Mouse (Mus musculus): ENCODE measurements around the gene Suox. TPM values are rescaled to one million over a fixed set of nuclear protein-coding genes. Genes with fewer than 3 reads are reported as not detected.

The Suox gene
- polyA plus RNA-seq, 2 experiments = 7.6 to 8.1 TPM

GRCm38 (mm10) chr10:128664808-128665207 is 9.1 kb downstream of the Suox start:
- no peak overlapping the region for H3K4me3 ChIP-seq (ENCODE audit: insufficient read depth in 1 of 2, low read depth in 2 of 2, low read length in 2 of 2)
- peak overlapping the region; percentile 76 for H3K27ac ChIP-seq
- DNase-seq (ENCODE audit: low read depth in 3 of 3, low spot score in 3 of 3) (peak; percentile 50 to 60 (median 56)), ATAC-seq (ENCODE audit: insufficient read depth) (peak; percentile 87)
- peak overlapping the region; percentile 23; the same call in 1 of the 2 replicates for H3K9ac ChIP-seq (replicated peaks)
- H3K4me2 ChIP-seq (ENCODE audit: low read depth) = peak overlapping the region; percentile 38
- TF ChIP-seq EP300 (IDR thresholded peaks at IDR 0.05; ENCODE audit: low read depth) (peak; percentile 71), CTCF (IDR thresholded peaks at IDR 0.05; ENCODE audit: low read depth) (no peak)
- peaks cover 9% of the 10 kb centered on the region for H3K27me3 ChIP-seq (ENCODE audit: control insufficient read depth, insufficient read depth, low read length)
- no peaks in the 10 kb centered on the region for H3K9me3 ChIP-seq (ENCODE audit: control insufficient read depth, low read length)
- H3K4me1 ChIP-seq (replicated peaks; ENCODE audit: control insufficient read depth in 2 of 2, insufficient read depth in 2 of 2, low read length in 1 of 2) = peaks cover 35 to 37% of the 10 kb centered on the region in 2 experiments
- WGBS (ENCODE audit: insufficient replicate concordance) = 14% methylated on average over 3 of the region's 3 CpGs
- H3K36me3 ChIP-seq (replicated peaks; ENCODE audit: control insufficient read depth, insufficient read depth, low read depth) = no peaks in the 10 kb centered on the region

GRCm38 (mm10) chr10:128663441-128664220 is 10.2 kb downstream of the Suox start:
- WGBS (ENCODE audit: insufficient replicate concordance) = 17% methylated on average over 5 of the region's 5 CpGs
- Histone ChIP-seq H3K9me3 (ENCODE audit: control insufficient read depth, low read length) (no peaks in the 10 kb centered on the region), H3K36me3 (replicated peaks; ENCODE audit: control insufficient read depth, insufficient read depth, low read depth) (no peaks in the 10 kb centered on the region), H3K4me2 (ENCODE audit: low read depth) (no peak overlapping the region), H3K4me1 (replicated peaks; ENCODE audit: control insufficient read depth in 2 of 2, insufficient read depth in 2 of 2, low read length in 1 of 2) (peaks cover 33 to 36% of the 10 kb centered on the region in 2 experiments), H3K27ac (peak overlapping the region; percentile 35), H3K9ac (replicated peaks) (no peak overlapping the region; the same call in 1 of the 2 replicates), H3K4me3 (ENCODE audit: insufficient read depth in 1 of 2, low read depth in 2 of 2, low read length in 2 of 2) (no peak overlapping the region), H3K27me3 (ENCODE audit: control insufficient read depth, insufficient read depth, low read length) (no peaks in the 10 kb centered on the region; the same call in 1 of the 2 replicates)
- TF ChIP-seq EP300 (IDR thresholded peaks at IDR 0.05; ENCODE audit: low read depth) = no peak
- no peak for TF ChIP-seq CTCF (IDR thresholded peaks at IDR 0.05; ENCODE audit: low read depth)
- DNase-seq (ENCODE audit: low read depth in 3 of 3, low spot score in 3 of 3) = no peak
- no peak for ATAC-seq (ENCODE audit: insufficient read depth)

- no peak overlapping the region for H3K4me2 ChIP-seq (ENCODE audit: low read depth)
- no peaks in the 10 kb centered on the region for H3K36me3 ChIP-seq (replicated peaks; ENCODE audit: control insufficient read depth, insufficient read depth, low read depth)
- TF ChIP-seq EP300 (IDR thresholded peaks at IDR 0.05; ENCODE audit: low read depth) (no peak), CTCF (IDR thresholded peaks at IDR 0.05; ENCODE audit: low read depth) (no peak)
- DNase-seq (ENCODE audit: low read depth in 3 of 3, low spot score in 3 of 3) (no peak), ATAC-seq (ENCODE audit: insufficient read depth) (no peak)
- no peak overlapping the region for H3K4me3 ChIP-seq (ENCODE audit: insufficient read depth in 1 of 2, low read depth in 2 of 2, low read length in 2 of 2)
- no peak overlapping the region for H3K9ac ChIP-seq (replicated peaks)
- H3K4me1 ChIP-seq (replicated peaks; ENCODE audit: control insufficient read depth in 2 of 2, insufficient read depth in 2 of 2, low read length in 1 of 2) = peaks cover 33% of the 10 kb centered on the region in 2 experiments
- H3K9me3 ChIP-seq (ENCODE audit: control insufficient read depth, low read length) = no peaks in the 10 kb centered on the region
- no peaks in the 10 kb centered on the region for H3K27me3 ChIP-seq (ENCODE audit: control insufficient read depth, insufficient read depth, low read length)
- no peak overlapping the region for H3K27ac ChIP-seq
Measured at GRCm38 (mm10) chr10:128662465-128662864, 11.4 kb downstream of the Suox start.

DNA sequence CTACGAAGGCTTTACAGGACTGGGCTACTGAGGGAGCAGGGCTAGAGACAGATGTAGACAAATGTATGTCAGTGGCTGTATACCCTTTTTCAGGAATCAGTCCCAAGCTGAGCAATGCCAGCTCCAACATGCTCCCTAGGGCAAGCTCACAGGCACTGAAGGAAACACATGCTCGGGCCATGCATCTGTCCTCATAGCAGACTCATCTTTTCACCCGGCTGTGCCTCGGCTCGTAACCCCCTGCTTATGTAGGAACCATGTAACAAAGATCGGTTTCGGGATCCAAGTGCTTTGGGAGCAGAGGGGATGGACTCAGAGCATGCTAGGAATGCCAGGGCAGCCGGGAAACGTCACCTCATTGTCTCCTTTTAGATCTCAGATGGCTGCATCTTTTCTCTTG is 14.4 kb downstream of the Suox start:
- H3K27ac ChIP-seq = no peak overlapping the region
- H3K4me2 ChIP-seq (ENCODE audit: low read depth) = no peak overlapping the region
- DNase-seq (ENCODE audit: low read depth in 3 of 3, low spot score in 3 of 3) (no peak), ATAC-seq (ENCODE audit: insufficient read depth) (no peak)
- H3K36me3 ChIP-seq (replicated peaks; ENCODE audit: control insufficient read depth, insufficient read depth, low read depth) = no peaks in the 10 kb centered on the region
- no peak overlapping the region for H3K4me3 ChIP-seq (ENCODE audit: insufficient read depth in 1 of 2, low read depth in 2 of 2, low read length in 2 of 2)
- peaks cover 21 to 31% of the 10 kb centered on the region in 2 experiments for H3K4me1 ChIP-seq (replicated peaks; ENCODE audit: control insufficient read depth in 2 of 2, insufficient read depth in 2 of 2, low read length in 1 of 2)
- H3K9me3 ChIP-seq (ENCODE audit: control insufficient read depth, low read length) = no peaks in the 10 kb centered on the region
- no peak overlapping the region for H3K9ac ChIP-seq (replicated peaks)
- TF ChIP-seq EP300 (IDR thresholded peaks at IDR 0.05; ENCODE audit: low read depth) (no peak), CTCF (IDR thresholded peaks at IDR 0.05; ENCODE audit: low read depth) (no peak)
- H3K27me3 ChIP-seq (ENCODE audit: control insufficient read depth, insufficient read depth, low read length) = no peaks in the 10 kb centered on the region
- 52% methylated on average over 9 of the region's 9 CpGs for WGBS (ENCODE audit: insufficient replicate concordance)

- H3K9me3 ChIP-seq (ENCODE audit: control insufficient read depth, low read length) = no peaks in the 10 kb centered on the region
- no peak for ATAC-seq (ENCODE audit: insufficient read depth)
- 52% methylated on average over 9 of the region's 9 CpGs for WGBS (ENCODE audit: insufficient replicate concordance)
Measured at GRCm38 (mm10) chr10:128657844-128658243, 16.0 kb downstream of the Suox start.

More at GRCm38 (mm10) chr10:128657844-128658243, 16.0 kb downstream of the Suox start:
- Histone ChIP-seq H3K36me3 (replicated peaks; ENCODE audit: control insufficient read depth, insufficient read depth, low read depth) (no peaks in the 10 kb centered on the region), H3K4me1 (replicated peaks; ENCODE audit: control insufficient read depth in 2 of 2, insufficient read depth in 2 of 2, low read length in 1 of 2) (peaks cover 7 to 15% of the 10 kb centered on the region in 2 experiments), H3K4me3 (ENCODE audit: insufficient read depth in 1 of 2, low read depth in 2 of 2, low read length in 2 of 2) (no peak overlapping the region), H3K9ac (replicated peaks) (no peak overlapping the region), H3K4me2 (ENCODE audit: low read depth) (no peak overlapping the region), H3K27ac (no peak overlapping the region), H3K27me3 (ENCODE audit: control insufficient read depth, insufficient read depth, low read length) (no peaks in the 10 kb centered on the region; the same call in 1 of the 2 replicates)
- no peak for DNase-seq (ENCODE audit: low read depth in 3 of 3, low spot score in 3 of 3)
- TF ChIP-seq EP300 (IDR thresholded peaks at IDR 0.05; ENCODE audit: low read depth) (no peak), CTCF (IDR thresholded peaks at IDR 0.05; ENCODE audit: low read depth) (no peak)
